Mouse (Mus musculus): Measurements from ENCODE around the gene Gm49359. TPM values are rescaled to one million over a fixed set of nuclear protein-coding genes. Genes with fewer than 3 reads are reported as not detected.
"Not testable (repeated sequence)": the region's sequence is repeated elsewhere in the genome, so short reads cannot be mapped to it uniquely, and the experiment has no call there.

Gm49359 gene
- total RNA-seq (2021), result 10 to 100 TPM in 1 of 2 experiments, 1 to 10 TPM in 1; 8.5 to 11.0 TPM
- long read RNA-seq, experiment 1, partial matches to known transcripts, result 0 of 4 reads
- long read RNA-seq, experiment 1, other reads (novel, unspliced or antisense), result 0 of 4 reads
- long read RNA-seq, experiment 2, result 0 reads

DNA sequence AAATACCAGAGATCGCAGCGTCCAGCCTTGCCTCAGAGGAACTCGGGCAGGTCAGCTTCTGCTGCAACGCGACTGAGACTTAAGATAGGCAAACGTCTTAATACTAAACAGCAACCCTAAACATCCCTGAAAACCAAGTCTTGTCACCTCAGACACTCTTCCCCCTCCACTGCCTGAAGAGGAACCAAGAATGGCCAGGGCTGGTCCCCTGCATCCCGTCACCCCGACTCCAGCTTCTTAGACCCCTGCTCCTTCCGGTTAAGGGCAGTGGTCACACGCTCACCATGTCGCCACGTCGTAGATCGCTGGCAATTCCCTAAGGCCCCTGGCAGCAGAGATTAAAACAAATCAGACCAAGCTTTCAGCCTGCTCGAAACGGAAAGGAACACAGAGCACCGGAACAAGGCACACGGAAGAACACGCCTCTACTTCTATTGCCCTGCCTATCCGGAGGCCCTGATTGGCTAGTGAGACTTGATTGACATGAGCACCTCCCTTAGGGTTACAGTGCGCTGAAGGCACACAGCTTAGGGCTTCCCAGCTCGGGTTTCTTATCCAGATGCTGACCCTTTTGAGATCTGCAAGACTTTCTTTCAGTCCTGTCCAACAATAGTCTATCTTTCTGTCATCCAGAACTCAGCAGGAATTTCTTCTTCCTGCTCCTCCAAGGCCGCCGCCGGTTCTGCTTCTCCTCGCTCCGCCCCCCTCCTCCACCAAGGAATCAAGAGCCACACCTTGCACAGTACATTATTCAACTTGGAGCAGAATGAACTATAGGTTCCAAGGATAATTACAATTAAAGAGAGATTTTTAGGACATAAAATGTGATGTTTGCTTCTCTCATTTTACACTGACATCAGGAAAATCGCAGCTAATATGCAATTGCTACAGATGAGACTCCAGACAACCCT is at the start of gene Gm49359:
Gene Gm49359, minus strand, starts transcription at position 409 of the 911 bp plus-strand sequence.
- DNase-seq, result peak; percentile 90 to 91

DNA sequence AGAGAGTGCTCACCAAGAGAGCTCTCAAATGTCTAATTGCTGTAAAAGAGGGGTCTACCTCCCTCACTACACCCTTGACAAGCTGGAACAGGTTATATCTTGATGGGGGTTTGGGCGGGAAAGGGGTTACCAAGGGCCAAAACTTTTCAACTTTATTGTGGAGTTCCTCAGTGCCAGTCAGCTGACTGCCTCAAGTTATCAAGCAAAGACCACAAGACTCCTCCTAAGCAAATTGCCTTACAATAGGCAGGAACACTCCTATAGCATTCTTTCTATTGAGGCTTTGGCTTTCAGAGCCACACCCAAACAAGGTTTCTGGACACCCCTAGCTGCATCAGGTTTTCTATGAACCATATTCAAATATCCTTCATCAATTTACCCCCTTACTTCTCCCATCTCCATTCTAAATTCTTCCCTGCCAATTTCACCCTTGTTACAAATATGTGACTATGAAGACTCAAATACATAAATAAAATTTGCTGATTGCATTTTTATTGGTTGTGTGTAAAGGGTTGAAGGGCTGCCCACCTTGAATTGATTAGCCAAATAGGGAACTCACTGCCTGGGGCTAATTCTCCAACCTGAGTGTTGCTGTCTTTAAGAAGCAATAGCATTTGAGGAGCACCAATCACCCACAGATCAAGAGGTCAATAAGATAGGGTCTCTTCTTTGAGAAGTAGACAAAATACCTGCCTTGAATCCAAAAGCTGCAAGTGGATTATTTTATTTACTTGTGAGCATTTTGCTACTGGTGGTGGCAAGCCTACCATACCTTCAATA is 44.2 kb upstream of the Gm49359 start:
- not testable (repeated sequence) for DNase-seq

DNA sequence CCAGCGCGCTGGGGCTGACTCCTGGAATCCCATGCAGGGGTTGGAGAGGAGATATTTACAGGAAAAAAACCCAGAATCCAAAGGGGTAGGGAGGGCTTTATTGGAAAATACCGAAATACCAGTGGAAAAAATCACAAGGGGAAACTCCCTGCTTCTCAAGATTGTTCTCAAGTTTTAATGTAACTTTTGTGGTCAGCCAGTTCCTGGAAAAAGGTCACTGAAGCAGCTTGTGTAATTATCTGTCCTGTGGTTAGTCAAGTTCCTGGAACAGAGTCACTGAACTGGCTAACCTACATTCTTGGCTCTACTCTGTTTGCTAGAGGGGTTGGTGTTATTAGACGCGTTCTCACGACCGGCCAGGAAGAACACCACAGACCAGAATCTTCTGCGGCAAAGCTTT is 6.0 kb upstream of the Gm49359 start:
- DNase-seq, result not testable (repeated sequence)

DNA sequence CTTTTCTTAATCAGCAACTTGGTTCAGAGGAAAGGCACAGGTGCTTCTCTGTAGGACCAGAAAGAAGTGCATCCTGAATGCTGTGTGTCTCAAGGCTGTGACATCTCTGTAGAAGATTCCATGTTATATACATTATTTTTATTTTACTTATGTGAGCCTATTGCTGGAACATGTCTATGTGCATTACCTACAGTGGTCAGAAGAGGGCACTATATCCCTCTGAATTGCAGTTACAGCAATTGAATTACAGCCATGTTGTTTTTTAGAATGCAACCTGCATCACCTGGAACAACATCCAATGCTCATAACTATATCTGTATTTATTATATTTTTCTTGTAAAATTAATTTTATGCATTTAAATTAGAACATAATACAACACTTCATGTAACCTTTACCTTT is 3.3 kb upstream of the Gm49359 start:
- DNase-seq, result peak in 1 of 2 experiments; percentile 8

Small RNA genes lying within 50 kb of the gene (microRNA-seq; reads per million reads assigned to microRNA genes)
- gene Gm22256, result not detected

Other genes starting within 250 kb of the Gm49359 start
- under 1 TPM; 0.70 to 0.99 TPM for gene Gm3604, start 83.7 kb downstream of the Gm49359 start, total RNA-seq (2021)
- not detected for gene Zfp935, start 91.7 kb upstream of the Gm49359 start, total RNA-seq (2021)
- 1 to 10 TPM; 3.2 to 4.9 TPM for gene Zfp934, start 104.4 kb upstream of the Gm49359 start, total RNA-seq (2021)
- 1 to 10 TPM in 1 of 2 experiments, under 1 TPM in 1; 0.89 to 1.8 TPM for gene 6720489N17Rik, start 157.3 kb upstream of the Gm49359 start, total RNA-seq (2021)

Data from adrenal gland, postnatal 36 days (tissue).